Mouse (Mus musculus): Measurements from ENCODE around the gene 4933417A18Rik.
"Not testable (repeated sequence)": the region's sequence is repeated elsewhere in the genome, so short reads cannot be mapped to it uniquely, and the experiment has no call there.

4933417A18Rik gene

GRCm38 (mm10) chr13:34976116-34976515 lies 51.9 kb downstream of the 4933417A18Rik start:
- DNase-seq: peak; percentile 42

- DNase-seq: no peak
Measured at GRCm38 (mm10) chr13:34977410-34977809, 53.2 kb downstream of the 4933417A18Rik start.

- DNase-seq: not testable (repeated sequence)
Measured at GRCm38 (mm10) chr13:34978635-34979034, 54.4 kb downstream of the 4933417A18Rik start.

GRCm38 (mm10) chr13:34983479-34983878 lies 59.3 kb downstream of the 4933417A18Rik start:
- not testable (repeated sequence) for DNase-seq

- no peak for DNase-seq
Measured at GRCm38 (mm10) chr13:34991581-34992273, 67.5 kb downstream of the 4933417A18Rik start.

- DNase-seq: no peak
Measured at GRCm38 (mm10) chr13:34993085-34993484, 68.9 kb downstream of the 4933417A18Rik start.

GRCm38 (mm10) chr13:34993595-34993982 lies 69.4 kb downstream of the 4933417A18Rik start:
- no peak for DNase-seq

GRCm38 (mm10) chr13:34993983-34994811 lies 70.0 kb downstream of the 4933417A18Rik start:
- DNase-seq: peak; percentile 100

GRCm38 (mm10) chr13:34995925-34996324 lies 71.7 kb downstream of the 4933417A18Rik start:
- peak; percentile 73 for DNase-seq

Data from heart, adult 11 months (tissue).